Mouse (Mus musculus): ENCODE data around the gene Wfdc18. TPM values are rescaled to one million over a fixed set of nuclear protein-coding genes. Genes with fewer than 3 reads are reported as not detected.

The Wfdc18 gene
- 1.8 and 5.6 TPM in 2 replicates for polyA plus RNA-seq (2014; fragmentation: Nextera tagmentation; extraction: Ambion mirVana)

DNA sequence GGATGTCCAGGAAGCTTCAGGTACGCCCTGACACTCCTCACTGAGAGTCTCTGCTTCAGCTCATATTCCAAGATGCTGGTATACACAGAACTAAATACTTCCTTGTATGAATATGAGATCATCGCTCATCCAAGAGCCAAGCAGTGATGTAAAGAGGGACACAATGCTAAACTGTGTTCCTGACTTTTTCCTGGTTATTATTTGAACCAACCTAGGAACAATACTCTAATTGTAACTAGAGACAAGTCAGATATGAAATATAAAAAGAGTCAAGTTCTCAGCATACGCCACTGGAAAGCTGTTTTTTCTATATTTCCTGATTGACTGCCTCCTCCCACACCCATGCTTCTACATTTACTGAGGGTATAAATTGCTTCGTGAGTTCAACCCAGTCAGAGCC, at the start of gene Wfdc18:
Wfdc18 (plus strand) TSS at position 301 of the 400 bp plus-strand sequence.
- Histone ChIP-seq H3K27ac (replicated peaks in 1 of 2; ENCODE audit: control insufficient read depth in 1 of 2, insufficient read depth in 1 of 2, low read depth in 2 of 2, low read length in 2 of 2) (no peak within 1 kb of the TSS), H3K36me3 (ENCODE audit: control insufficient read depth, insufficient read depth, low read length) (no peaks in the 10 kb centered on the region), H3K27me3 (ENCODE audit: control insufficient read depth, insufficient read depth, low read length) (no peaks in the 10 kb centered on the region), H3K9ac (ENCODE audit: low read length) (no peak within 1 kb of the TSS), H3K4me2 (ENCODE audit: low read length) (no peak within 1 kb of the TSS), H3K9me3 (ENCODE audit: control insufficient read depth, low read length) (no peaks in the 10 kb centered on the region), H3K4me3 (ENCODE audit: control insufficient read depth in 1 of 2, insufficient read depth in 1 of 2, low read depth in 1 of 2, low read length in 2 of 2) (no peak within 1 kb of the TSS), H3K4me1 (ENCODE audit: control insufficient read depth in 2 of 2, insufficient read depth in 2 of 2, low read length in 2 of 2) (no peaks in the 10 kb centered on the region)
- 65% methylated on average over 4 of the region's 4 CpGs for WGBS
- ATAC-seq (ENCODE audit: insufficient number of reproducible peaks, insufficient read depth, low FRiP score, low read depth), result no peak

DNA sequence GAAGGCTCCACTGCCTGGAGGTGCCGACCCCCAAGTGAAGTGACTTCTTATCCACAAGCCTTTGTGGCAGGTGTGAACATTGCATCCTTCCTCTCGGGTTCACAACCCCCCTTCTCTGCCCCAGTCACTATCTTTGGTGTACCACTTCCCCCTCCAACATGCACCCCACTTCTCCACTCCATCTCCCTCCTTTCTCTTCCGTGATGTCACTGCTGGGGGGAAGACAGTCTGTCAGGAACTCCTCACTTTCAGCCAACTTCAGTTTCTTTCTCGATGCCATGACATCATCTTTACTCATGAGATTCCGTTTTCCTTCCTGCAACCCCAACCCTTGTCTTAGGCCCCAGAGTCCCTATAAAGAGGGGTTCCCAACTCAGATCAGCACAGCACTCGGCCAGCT, 46.6 kb upstream of the Wfdc18 start, which contains the start of gene Ccl4:
Ccl4 (plus strand) TSS at position 381 of the 400 bp plus-strand sequence.
- no peaks in the 10 kb centered on the region for H3K9me3 ChIP-seq (ENCODE audit: control insufficient read depth, low read length)
- H3K27ac ChIP-seq (replicated peaks in 1 of 2; ENCODE audit: control insufficient read depth in 1 of 2, insufficient read depth in 1 of 2, low read depth in 2 of 2, low read length in 2 of 2), result no peak within 1 kb of the TSS
- no peaks in the 10 kb centered on the region for H3K36me3 ChIP-seq (ENCODE audit: control insufficient read depth, insufficient read depth, low read length)
- no peak within 1 kb of the TSS for H3K4me3 ChIP-seq (ENCODE audit: control insufficient read depth in 1 of 2, insufficient read depth in 1 of 2, low read depth in 1 of 2, low read length in 2 of 2)
- no peaks in the 10 kb centered on the region for H3K4me1 ChIP-seq (ENCODE audit: control insufficient read depth in 2 of 2, insufficient read depth in 2 of 2, low read length in 2 of 2)
- H3K27me3 ChIP-seq (ENCODE audit: control insufficient read depth, insufficient read depth, low read length), result no peaks in the 10 kb centered on the region
- no peak for ATAC-seq (ENCODE audit: insufficient number of reproducible peaks, insufficient read depth, low FRiP score, low read depth)
- 70% methylated on average over 6 of the region's 6 CpGs for WGBS
- H3K4me2 ChIP-seq (ENCODE audit: low read length), result no peak within 1 kb of the TSS
- H3K9ac ChIP-seq (ENCODE audit: low read length), result no peak within 1 kb of the TSS

DNA sequence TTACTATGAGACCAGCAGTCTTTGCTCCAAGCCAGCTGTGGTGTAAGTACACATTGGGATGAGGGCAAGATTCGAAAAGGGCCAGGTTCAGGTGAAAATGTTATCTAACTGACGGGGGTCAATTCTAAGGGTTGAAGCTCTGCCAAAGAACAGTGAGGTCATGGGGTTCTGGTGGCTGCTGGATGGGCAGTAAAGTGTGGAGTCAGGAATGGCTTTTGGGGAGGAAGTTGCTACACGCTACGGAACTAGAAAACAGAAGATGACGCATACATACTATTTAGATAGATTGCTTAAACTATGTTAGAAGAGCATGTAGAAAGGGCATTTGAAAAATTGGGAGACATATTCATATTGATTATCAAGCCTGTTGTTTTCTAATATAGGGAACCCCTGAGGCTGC, 45.3 kb upstream of the Wfdc18 start:
- Histone ChIP-seq H3K27ac (replicated peaks in 1 of 2; ENCODE audit: control insufficient read depth in 1 of 2, insufficient read depth in 1 of 2, low read depth in 2 of 2, low read length in 2 of 2) (no peak overlapping the region), H3K4me1 (ENCODE audit: control insufficient read depth in 2 of 2, insufficient read depth in 2 of 2, low read length in 2 of 2) (no peaks in the 10 kb centered on the region), H3K9ac (ENCODE audit: low read length) (no peak overlapping the region), H3K27me3 (ENCODE audit: control insufficient read depth, insufficient read depth, low read length) (no peaks in the 10 kb centered on the region), H3K4me2 (ENCODE audit: low read length) (no peak overlapping the region), H3K4me3 (ENCODE audit: control insufficient read depth in 1 of 2, insufficient read depth in 1 of 2, low read depth in 1 of 2, low read length in 2 of 2) (no peak overlapping the region), H3K9me3 (ENCODE audit: control insufficient read depth, low read length) (no peaks in the 10 kb centered on the region), H3K36me3 (ENCODE audit: control insufficient read depth, insufficient read depth, low read length) (no peaks in the 10 kb centered on the region)
- WGBS, result 73% methylated on average over 5 of the region's 5 CpGs
- no peak for ATAC-seq (ENCODE audit: insufficient number of reproducible peaks, insufficient read depth, low FRiP score, low read depth)

DNA sequence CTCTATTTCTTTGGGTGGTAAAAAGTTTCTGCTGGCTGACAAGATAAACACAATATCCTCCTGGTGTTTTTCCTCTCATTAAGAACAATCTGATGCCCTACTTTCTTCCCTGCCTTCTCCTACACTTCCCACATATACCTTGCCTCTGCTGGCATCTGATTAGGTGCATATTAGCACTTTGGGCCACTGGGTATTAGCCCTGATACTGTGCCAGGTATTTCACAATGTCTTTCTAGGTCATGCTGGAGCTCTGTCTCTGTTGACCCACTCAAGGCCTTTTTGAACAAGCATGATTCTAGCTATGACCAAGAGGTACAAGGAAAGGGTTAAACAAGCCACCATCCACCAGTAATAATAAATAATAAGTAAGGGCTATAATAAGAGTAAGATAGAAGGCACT, 37.1 kb upstream of the Wfdc18 start:
- Histone ChIP-seq H3K4me1 (ENCODE audit: control insufficient read depth in 2 of 2, insufficient read depth in 2 of 2, low read length in 2 of 2) (no peaks in the 10 kb centered on the region), H3K9me3 (ENCODE audit: control insufficient read depth, low read length) (no peaks in the 10 kb centered on the region), H3K27ac (replicated peaks in 1 of 2; ENCODE audit: control insufficient read depth in 1 of 2, insufficient read depth in 1 of 2, low read depth in 2 of 2, low read length in 2 of 2) (no peak overlapping the region), H3K4me2 (ENCODE audit: low read length) (no peak overlapping the region), H3K36me3 (ENCODE audit: control insufficient read depth, insufficient read depth, low read length) (no peaks in the 10 kb centered on the region), H3K9ac (ENCODE audit: low read length) (no peak overlapping the region), H3K4me3 (ENCODE audit: control insufficient read depth in 1 of 2, insufficient read depth in 1 of 2, low read depth in 1 of 2, low read length in 2 of 2) (no peak overlapping the region), H3K27me3 (ENCODE audit: control insufficient read depth, insufficient read depth, low read length) (no peaks in the 10 kb centered on the region)
- no peak for ATAC-seq (ENCODE audit: insufficient number of reproducible peaks, insufficient read depth, low FRiP score, low read depth)

DNA sequence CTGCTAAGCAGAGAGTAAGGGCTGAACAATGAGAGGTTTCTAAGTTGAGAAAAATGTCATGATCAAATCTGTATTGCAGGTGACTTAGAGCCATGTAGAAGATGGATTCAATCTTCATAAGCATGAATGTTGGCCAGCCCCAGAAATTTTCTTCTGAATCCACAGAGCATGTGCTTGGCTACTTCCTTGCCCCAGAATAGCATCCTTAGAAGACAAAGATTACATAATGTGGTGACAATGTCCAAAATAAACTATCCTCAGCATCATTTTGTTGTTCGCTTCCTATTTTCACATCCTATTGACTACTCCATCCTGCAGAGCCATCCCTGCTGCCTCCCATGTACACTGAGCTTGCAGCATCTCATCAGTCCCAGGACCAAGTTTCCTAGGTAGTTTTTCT, 33.1 kb upstream of the Wfdc18 start:
- H3K9ac ChIP-seq (ENCODE audit: low read length), result no peak overlapping the region
- no peak for ATAC-seq (ENCODE audit: insufficient number of reproducible peaks, insufficient read depth, low FRiP score, low read depth)
- no peaks in the 10 kb centered on the region for H3K36me3 ChIP-seq (ENCODE audit: control insufficient read depth, insufficient read depth, low read length)
- no peak overlapping the region for H3K4me3 ChIP-seq (ENCODE audit: control insufficient read depth in 1 of 2, insufficient read depth in 1 of 2, low read depth in 1 of 2, low read length in 2 of 2)
- no peaks in the 10 kb centered on the region for H3K9me3 ChIP-seq (ENCODE audit: control insufficient read depth, low read length)
- H3K27ac ChIP-seq (replicated peaks in 1 of 2; ENCODE audit: control insufficient read depth in 1 of 2, insufficient read depth in 1 of 2, low read depth in 2 of 2, low read length in 2 of 2), result no peak overlapping the region
- H3K4me2 ChIP-seq (ENCODE audit: low read length), result no peak overlapping the region
- H3K4me1 ChIP-seq (ENCODE audit: control insufficient read depth in 2 of 2, insufficient read depth in 2 of 2, low read length in 2 of 2), result peaks cover 2 to 3% of the 10 kb centered on the region in 2 experiments; a peak in 1 of 4 replicates
- WGBS, result 75% methylated on average over 1 of the region's 1 CpGs
- H3K27me3 ChIP-seq (ENCODE audit: control insufficient read depth, insufficient read depth, low read length), result no peaks in the 10 kb centered on the region

DNA sequence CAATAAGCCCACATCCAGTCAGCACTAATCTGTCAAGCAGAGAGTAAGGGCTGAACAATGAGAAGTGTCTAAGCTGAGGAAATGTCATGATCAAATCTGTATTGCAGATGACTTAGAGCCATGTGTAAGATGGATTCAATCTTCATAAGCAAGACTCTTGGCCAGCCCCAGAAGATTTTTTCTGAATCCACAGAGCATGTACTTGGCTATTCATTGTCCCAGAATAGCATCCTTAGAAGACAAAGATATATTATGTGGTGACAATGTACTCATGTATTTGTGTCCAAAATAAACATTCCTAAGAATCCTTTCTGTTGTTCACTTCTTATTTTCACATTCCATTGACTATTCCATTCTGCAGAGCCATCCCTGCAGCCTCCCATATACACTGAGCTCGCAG, 18.9 kb upstream of the Wfdc18 start:
- 81% methylated on average over 1 of the region's 1 CpGs for WGBS
- no peak overlapping the region for H3K9ac ChIP-seq (ENCODE audit: low read length)

DNA sequence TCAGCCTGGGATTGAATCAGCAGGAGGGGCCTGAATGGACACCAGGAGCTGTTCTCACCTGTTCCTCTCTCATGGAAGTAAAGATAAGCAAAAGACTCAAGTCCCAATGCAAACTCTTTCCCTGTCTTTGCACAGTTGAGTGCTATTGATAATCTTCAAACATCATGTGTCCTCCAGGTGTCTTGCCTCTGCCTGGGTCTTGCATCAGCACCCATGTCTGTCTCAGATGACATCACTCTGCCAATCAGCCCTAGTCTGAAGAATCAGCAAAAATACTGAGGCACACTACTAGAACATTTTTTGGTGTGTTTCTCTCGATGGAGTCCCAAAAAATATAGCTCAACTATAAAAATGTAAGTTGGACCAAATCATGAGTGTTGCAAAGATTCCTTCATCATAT, 16.8 kb upstream of the Wfdc18 start:
- H3K36me3 ChIP-seq (ENCODE audit: control insufficient read depth, insufficient read depth, low read length), result no peaks in the 10 kb centered on the region
- H3K27me3 ChIP-seq (ENCODE audit: control insufficient read depth, insufficient read depth, low read length), result no peaks in the 10 kb centered on the region; the same call in 1 of the 2 replicates
- no peak overlapping the region for H3K9ac ChIP-seq (ENCODE audit: low read length)
- no peak for ATAC-seq (ENCODE audit: insufficient number of reproducible peaks, insufficient read depth, low FRiP score, low read depth)
- no peaks in the 10 kb centered on the region for H3K9me3 ChIP-seq (ENCODE audit: control insufficient read depth, low read length)
- no peak overlapping the region for H3K27ac ChIP-seq (replicated peaks in 1 of 2; ENCODE audit: control insufficient read depth in 1 of 2, insufficient read depth in 1 of 2, low read depth in 2 of 2, low read length in 2 of 2)
- no peaks in the 10 kb centered on the region for H3K4me1 ChIP-seq (ENCODE audit: control insufficient read depth in 2 of 2, insufficient read depth in 2 of 2, low read length in 2 of 2)
- WGBS, result 50% methylated on average over 1 of the region's 1 CpGs
- H3K4me3 ChIP-seq (ENCODE audit: control insufficient read depth in 1 of 2, insufficient read depth in 1 of 2, low read depth in 1 of 2, low read length in 2 of 2), result no peak overlapping the region
- no peak overlapping the region for H3K4me2 ChIP-seq (ENCODE audit: low read length)

More for the DNA sequence above, 18.9 kb upstream of the Wfdc18 start:
- Histone ChIP-seq H3K9me3 (ENCODE audit: control insufficient read depth, low read length) (no peaks in the 10 kb centered on the region), H3K27me3 (ENCODE audit: control insufficient read depth, insufficient read depth, low read length) (no peaks in the 10 kb centered on the region; the same call in 1 of the 2 replicates), H3K36me3 (ENCODE audit: control insufficient read depth, insufficient read depth, low read length) (no peaks in the 10 kb centered on the region), H3K4me1 (ENCODE audit: control insufficient read depth in 2 of 2, insufficient read depth in 2 of 2, low read length in 2 of 2) (no peaks in the 10 kb centered on the region), H3K4me3 (ENCODE audit: control insufficient read depth in 1 of 2, insufficient read depth in 1 of 2, low read depth in 1 of 2, low read length in 2 of 2) (no peak overlapping the region), H3K27ac (replicated peaks in 1 of 2; ENCODE audit: control insufficient read depth in 1 of 2, insufficient read depth in 1 of 2, low read depth in 2 of 2, low read length in 2 of 2) (no peak overlapping the region), H3K4me2 (ENCODE audit: low read length) (no peak overlapping the region)
- no peak for ATAC-seq (ENCODE audit: insufficient number of reproducible peaks, insufficient read depth, low FRiP score, low read depth)

DNA sequence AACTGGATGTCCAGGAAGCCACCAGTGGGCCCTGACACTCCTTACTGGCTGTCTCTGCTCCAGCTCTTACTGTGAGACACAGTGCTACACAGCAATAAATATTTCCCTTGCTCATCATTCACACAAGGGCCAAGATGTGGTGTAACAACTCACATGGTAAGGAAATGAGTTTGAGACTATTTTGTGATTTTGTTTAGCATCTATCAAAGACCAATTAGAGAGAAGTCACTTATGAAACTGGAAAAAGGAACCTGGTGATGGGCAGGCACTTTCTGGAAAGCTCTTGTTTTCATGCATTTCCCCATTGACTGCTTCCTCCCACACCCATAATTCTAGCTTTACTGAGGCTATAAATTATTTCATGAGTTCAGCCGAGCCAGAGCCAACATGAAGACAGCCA, 5.1 kb upstream of the Wfdc18 start, which contains the start of gene Wfdc17:
Wfdc17 (plus strand) TSS at position 287 of the 400 bp plus-strand sequence.
- H3K4me2 ChIP-seq (ENCODE audit: low read length), result no peak within 1 kb of the TSS
- H3K4me3 ChIP-seq (ENCODE audit: control insufficient read depth in 1 of 2, insufficient read depth in 1 of 2, low read depth in 1 of 2, low read length in 2 of 2), result no peak within 1 kb of the TSS
- no peaks in the 10 kb centered on the region for H3K27me3 ChIP-seq (ENCODE audit: control insufficient read depth, insufficient read depth, low read length)
- 50% methylated on average over 1 of the region's 1 CpGs for WGBS
- H3K27ac ChIP-seq (replicated peaks in 1 of 2; ENCODE audit: control insufficient read depth in 1 of 2, insufficient read depth in 1 of 2, low read depth in 2 of 2, low read length in 2 of 2), result no peak within 1 kb of the TSS
- H3K4me1 ChIP-seq (ENCODE audit: control insufficient read depth in 2 of 2, insufficient read depth in 2 of 2, low read length in 2 of 2), result no peaks in the 10 kb centered on the region
- H3K9me3 ChIP-seq (ENCODE audit: control insufficient read depth, low read length), result no peaks in the 10 kb centered on the region
- no peaks in the 10 kb centered on the region for H3K36me3 ChIP-seq (ENCODE audit: control insufficient read depth, insufficient read depth, low read length)
- no peak for ATAC-seq (ENCODE audit: insufficient number of reproducible peaks, insufficient read depth, low FRiP score, low read depth)
- no peak within 1 kb of the TSS for H3K9ac ChIP-seq (ENCODE audit: low read length)
